Mouse (Mus musculus) hindbrain, embryonic 12.5 days (tissue): ENCODE results near the gene Lysmd4. TPM values are rescaled to one million over a fixed set of nuclear protein-coding genes. Genes with fewer than 3 reads are reported as not detected.

Experiments used
- polyA plus RNA-seq: library from polyadenylated mRNA; unstranded; fragments of >200 nt; fragmentation: Nextera tagmentation; extraction: Ambion mirVana; gene quantifications from 2 replicates; pipeline ENCODE4 v1.2.1, GENCODE M21; 2016

The Lysmd4 gene
- polyA plus RNA-seq, 1 experiment from 2014 or later: 24.3 TPM

Other genes with a start within 250 kb of the Lysmd4 start
- 39.3 and 42.7 TPM in 2 replicates for gene Mef2a, start 150.3 kb downstream of the Lysmd4 start, polyA plus RNA-seq